Comparison of ENCODE assay signal across 18 mouse cellular contexts in genomic region chr1:174508571-174509110, GRCm38 (mm10). TPM values are rescaled to one million over a fixed set of nuclear protein-coding genes. Genes with fewer than 3 reads are reported as not detected.
DNase-seq lines count a peak whose midpoint lies in the region; ATAC-seq and TF ChIP-seq lines count a peak whose summit lies in the region.
"Had no signal": no experiment of that assay in that cellular context is flagged by ENCODE, and none has a peak within 500 bp of the region (broad histone marks: within the 10 kb centered on the region; RNA-seq: fewer than 3 reads in every experiment).

No protein-coding gene starts in this region.

- no peak overlapping the region for H3K27ac ChIP-seq in limb, embryonic 14.5 days (replicated peaks; ENCODE audit: low read depth, low read length)
- H3K27ac ChIP-seq in limb, embryonic 10.5 days = no peak overlapping the region
- no peak overlapping the region for H3K27ac ChIP-seq in gastrocnemius, adult 2 months
- H3K27ac ChIP-seq: heart, embryonic 15.5 days; liver, embryonic 13.5 days; midbrain, embryonic 10.5 days; stomach, embryonic 15.5 days had no signal

- H3K9me3 ChIP-seq in limb, embryonic 14.5 days (ENCODE audit: control insufficient read depth, low read length) = no peaks in the 10 kb centered on the region
- H3K9me3 ChIP-seq in limb, embryonic 10.5 days (replicated peaks) = no peaks in the 10 kb centered on the region
- H3K9me3 ChIP-seq: heart, embryonic 15.5 days; liver, embryonic 13.5 days; midbrain, embryonic 10.5 days; stomach, embryonic 15.5 days had no signal

- H3K9ac ChIP-seq in limb, embryonic 14.5 days (ENCODE audit: low read depth, low read length, severe bottlenecking) = no peak overlapping the region
- H3K9ac ChIP-seq: forebrain, postnatal 0 days; heart, embryonic 15.5 days; liver, embryonic 13.5 days; stomach, embryonic 15.5 days had no signal

- H3K4me2 ChIP-seq in limb, embryonic 14.5 days (replicated peaks; ENCODE audit: low read depth, low read length, severe bottlenecking) = no peak overlapping the region
- H3K4me2 ChIP-seq: heart, embryonic 15.5 days; liver, embryonic 13.5 days; stomach, embryonic 15.5 days had no signal

- no peaks in the 10 kb centered on the region; the same call in 1 of the 2 replicates for H3K27me3 ChIP-seq in limb, embryonic 14.5 days (ENCODE audit: control insufficient read depth, insufficient read depth, low read length)
- H3K27me3 ChIP-seq in limb, embryonic 10.5 days (ENCODE audit: low read depth, poor library complexity, severe bottlenecking) = peaks cover 8% of the 10 kb centered on the region
- H3K27me3 ChIP-seq: CH12.LX; stomach, embryonic 15.5 days had no signal

- H3K4me3 ChIP-seq in limb, embryonic 14.5 days (replicated peaks; ENCODE audit: low read length) = no peak overlapping the region
- H3K4me3 ChIP-seq in limb, embryonic 10.5 days = no peak overlapping the region
- H3K4me3 ChIP-seq in gastrocnemius, adult 2 months = no peak overlapping the region
- H3K4me3 ChIP-seq: heart, embryonic 15.5 days; liver, embryonic 13.5 days; midbrain, embryonic 10.5 days; myocyte; stomach, embryonic 15.5 days had no signal

- TF ChIP-seq CTCF in gastrocnemius, adult 2 months (IDR thresholded peaks at IDR 0.05) = no peak

- DNase-seq in cerebellum, adult 11 months = peak; percentile 19
- no peak for DNase-seq in cerebellum, adult 8-10 months
- DNase-seq in heart, postnatal 4 days = peak; percentile 43
- DNase-seq in heart, postnatal 36 days = no peak
- peak; percentile 11 for DNase-seq in limb, embryonic 14.5 days (ENCODE audit: low spot score)
- DNase-seq in limb, embryonic 10.5 days (ENCODE audit: low spot score) = no peak
- peak; percentile 16 for DNase-seq in retina, embryonic 14.5 days (ENCODE audit: low spot score)
- no peak for DNase-seq in gastrocnemius, adult 2 months
- DNase-seq: forebrain, postnatal 0 days; gastrocnemius, postnatal 14 days; liver, embryonic 13.5 days; lung, postnatal 10 days; thymus, postnatal 14 days had no signal

- H3K36me3 ChIP-seq in limb, embryonic 14.5 days (ENCODE audit: control insufficient read depth, insufficient read depth, low read length) = no peaks in the 10 kb centered on the region
- H3K36me3 ChIP-seq in limb, embryonic 10.5 days = no peaks in the 10 kb centered on the region
- H3K36me3 ChIP-seq: heart, embryonic 15.5 days; liver, embryonic 13.5 days; stomach, embryonic 15.5 days had no signal

- ATAC-seq in limb, embryonic 14.5 days (ENCODE audit: low FRiP score, low read depth) = no peak
- ATAC-seq: forebrain, postnatal 0 days had no signal

- TF ChIP-seq POLR2A in limb, embryonic 14.5 days (IDR thresholded peaks at IDR 0.05; ENCODE audit: borderline replicate concordance, extremely low read depth, insufficient read depth, insufficient read length) = no peak

- no peaks in the 10 kb centered on the region; the same call in 1 of the 2 replicates for H3K4me1 ChIP-seq in limb, embryonic 14.5 days (ENCODE audit: control insufficient read depth, insufficient read depth, low read length)
- peaks cover 1% of the 10 kb centered on the region for H3K4me1 ChIP-seq in limb, embryonic 10.5 days
- H3K4me1 ChIP-seq: liver, embryonic 13.5 days; stomach, embryonic 15.5 days had no signal

- 71% methylated on average over 13 of the region's 13 CpGs for WGBS in limb, embryonic 14.5 days
- 89% methylated on average over 13 of the region's 13 CpGs for WGBS in limb, embryonic 10.5 days

- intact Hi-C loops in heart, postnatal 36 days (cut with DNase I) = no loop called here
- intact Hi-C loops in gastrocnemius, adult 2 months (cut with DNase I) = no loop called here

RNA-seq across cellular contexts. Expression of gene Fmn2, which starts 7.0 kb away (rescaled TPM):
- total RNA-seq in heart, postnatal 4 days (2021) = under 1 TPM; 0.36 to 0.52 TPM
- under 1 TPM; 0.11 to 0.43 TPM for total RNA-seq in heart, postnatal 36 days (2021)
- polyA plus RNA-seq in limb, embryonic 14.5 days (2012; rRNA removed) = 1.9 and 2.0 TPM in 2 replicates
- polyA plus RNA-seq in limb, embryonic 14.5 days (2014; fragmentation: Nextera tagmentation; extraction: Ambion mirVana) = 0.67 and 0.93 TPM in 2 replicates
- polyA plus RNA-seq in limb, embryonic 10.5 days (2016; fragmentation: Nextera tagmentation; extraction: Ambion mirVana) = 0.73 and 1.2 TPM in 2 replicates
- under 1 TPM; 0.26 to 0.28 TPM for total RNA-seq in gastrocnemius, adult 2 months (2021)
- polyA plus RNA-seq: myocyte had no signal

Comparison
In these comparisons a context has a peak if more than half of its experiments do, and no peak if none do; other contexts are left out.
1. DNase-seq: peak in cerebellum, adult 11 months (single experiment), heart, postnatal 4 days (single experiment), limb, embryonic 14.5 days (single experiment) and retina, embryonic 14.5 days (single experiment); none in cerebellum, adult 8-10 months (single experiment), heart, postnatal 36 days (0 of 2), limb, embryonic 10.5 days (single experiment) and gastrocnemius, adult 2 months (single experiment).